Mouse (Mus musculus) left cerebral cortex, adult 2 months (tissue): Measurements from ENCODE around the gene 4921530L21Rik. TPM values are rescaled to one million over a fixed set of nuclear protein-coding genes. Genes with fewer than 3 reads are reported as not detected.

Source experiments
- DNase-seq, 2 experiments: peaks; one replicate each; pipeline ENCODE4 v3.0.0; 2021 to 2022; ENCODE audit warnings: low spot score in 2 of 2, mixed read lengths in 1 of 2; ENCODE audit errors: extremely low spot score in 1 of 2
- H3K27ac ChIP-seq: fragments of 200-600 bp; 2 replicates; pipeline ENCODE4 v1.8.1; 2022
- H3K4me3 ChIP-seq: fragments of 200-600 bp; 2 replicates; pipeline ENCODE4 v1.8.1; 2022
- CTCF ChIP-seq: fragments of 200-600 bp; IDR thresholded peaks from 2 replicates; pipeline ENCODE4 v1.8.1; 2022; ENCODE audit warnings: antibody characterized with exemption, mild to moderate bottlenecking, moderate library complexity
- intact Hi-C: fragments of 180-260 bp; cut with DNase I; formaldehyde crosslinking; loops from one replicate; pipeline ENCODE4 v1.15.1; 2025
- total RNA-seq, 2 experiments: library from RNA; stranded (reverse); gene quantifications; 2 replicates each; pipeline ENCODE4 v1.2.3; 2021

4921530L21Rik gene
- total RNA-seq, 2 experiments from 2014 or later = 0.30 TPM; not detected in 1

DNA sequence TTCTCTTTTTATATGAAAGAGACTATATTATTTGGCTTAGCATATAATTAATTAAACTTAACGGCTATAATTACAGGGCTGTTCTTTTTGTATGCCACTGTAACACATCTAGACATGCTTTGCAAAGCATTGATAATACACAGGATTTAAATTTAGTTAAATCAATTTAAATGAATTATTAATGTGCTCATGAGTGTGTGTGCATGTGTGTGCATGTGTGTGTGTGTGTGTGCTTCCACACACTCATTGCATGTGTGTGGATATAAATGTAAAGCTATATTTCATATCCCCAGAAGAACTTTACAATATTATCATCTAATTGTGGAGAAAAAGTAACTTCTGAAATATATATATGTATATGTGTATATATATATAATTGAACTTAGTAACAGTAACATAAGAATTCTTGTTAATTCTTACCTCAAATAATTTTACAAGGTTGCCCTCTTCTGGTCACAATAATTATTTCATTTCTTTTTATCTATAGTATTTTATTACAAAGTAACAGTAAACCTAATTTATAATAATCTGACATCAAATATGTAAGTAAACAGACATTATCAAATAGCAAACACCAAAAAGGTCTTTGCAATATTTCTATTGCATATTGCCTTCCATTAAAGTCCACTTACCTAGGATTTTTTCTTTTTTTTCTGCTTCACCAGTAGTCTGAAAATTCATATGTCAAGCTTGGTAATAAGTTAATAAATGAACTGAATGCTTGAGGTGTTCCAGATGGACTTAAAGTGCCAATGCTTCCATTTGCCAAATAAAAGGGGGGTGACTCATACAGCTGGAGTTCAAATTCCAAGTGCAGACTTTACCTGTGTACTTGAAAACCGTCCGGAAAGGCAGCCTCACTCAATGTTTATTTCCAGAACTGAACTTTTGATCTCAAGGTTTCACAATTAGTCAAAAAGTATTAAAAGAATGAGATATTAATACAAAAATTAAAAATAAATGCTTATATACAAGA is 47.0 kb downstream of the 4921530L21Rik start:
- DNase-seq = no peak
- H3K27ac ChIP-seq = no peak overlapping the region
- intact Hi-C loops = loop anchor here (10.0 kb wide), 1 partner anchor 2003 kb away; no protein-coding TSS in a partner anchor
- TF ChIP-seq CTCF = peak; percentile 43
- H3K4me3 ChIP-seq = no peak overlapping the region
